Mouse (Mus musculus) spleen, adult 12 weeks (tissue): ENCODE results near the gene Tbk1.

Experiments
- DNase-seq: peaks from one replicate; pipeline ENCODE4 v3.0.0; 2022; ENCODE audit warnings: low spot score

Tbk1 gene

GRCm38 (mm10) chr10:121586675-121587370 lies at the start of gene Tbk1:
Gene Tbk1 (minus strand): TSS chr10:121586787.
- DNase-seq: peak; percentile 93

DNA sequence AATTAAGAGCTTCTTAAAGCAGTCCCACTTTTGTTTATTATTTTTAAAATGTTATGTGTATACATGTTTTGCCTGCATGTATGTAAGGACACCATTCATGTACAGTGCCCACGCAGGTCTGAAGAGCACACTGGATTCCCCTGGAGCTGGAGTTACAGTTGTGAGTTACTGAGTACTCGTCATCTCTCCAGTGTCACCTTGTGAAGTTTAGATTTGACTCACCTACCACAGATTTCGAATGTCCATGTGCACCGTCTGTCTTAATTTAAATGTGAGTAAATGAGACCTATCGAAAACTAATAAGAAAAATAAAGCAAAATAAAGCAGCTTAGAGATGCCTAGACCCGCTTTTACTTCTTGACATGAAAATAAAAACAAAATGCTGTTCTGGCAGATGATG lies 49.7 kb upstream of the Tbk1 start:
- no peak for DNase-seq

DNA sequence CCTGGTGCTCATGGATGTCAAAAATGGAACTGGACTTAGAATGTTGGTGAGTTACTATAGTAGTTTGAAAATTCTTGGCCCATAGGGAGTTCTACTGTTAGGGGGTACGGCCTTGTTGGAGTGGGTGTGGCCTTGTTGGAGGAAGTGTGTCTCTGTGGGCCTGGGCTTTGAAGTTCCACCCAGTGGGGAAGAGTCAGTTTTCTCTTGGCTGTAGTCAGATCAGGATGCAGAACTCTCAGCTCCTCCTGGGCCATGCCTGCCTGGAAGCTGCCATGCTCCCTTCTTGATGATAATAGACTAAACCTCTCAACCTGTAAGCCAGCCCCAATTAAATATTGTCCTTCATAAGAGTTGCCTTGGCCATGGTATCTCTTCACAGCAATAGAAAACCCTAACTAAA lies 47.6 kb upstream of the Tbk1 start:
- DNase-seq: no peak

GRCm38 (mm10) chr10:121628561-121629040 lies 42.0 kb upstream of the Tbk1 start:
- DNase-seq: no peak

DNA sequence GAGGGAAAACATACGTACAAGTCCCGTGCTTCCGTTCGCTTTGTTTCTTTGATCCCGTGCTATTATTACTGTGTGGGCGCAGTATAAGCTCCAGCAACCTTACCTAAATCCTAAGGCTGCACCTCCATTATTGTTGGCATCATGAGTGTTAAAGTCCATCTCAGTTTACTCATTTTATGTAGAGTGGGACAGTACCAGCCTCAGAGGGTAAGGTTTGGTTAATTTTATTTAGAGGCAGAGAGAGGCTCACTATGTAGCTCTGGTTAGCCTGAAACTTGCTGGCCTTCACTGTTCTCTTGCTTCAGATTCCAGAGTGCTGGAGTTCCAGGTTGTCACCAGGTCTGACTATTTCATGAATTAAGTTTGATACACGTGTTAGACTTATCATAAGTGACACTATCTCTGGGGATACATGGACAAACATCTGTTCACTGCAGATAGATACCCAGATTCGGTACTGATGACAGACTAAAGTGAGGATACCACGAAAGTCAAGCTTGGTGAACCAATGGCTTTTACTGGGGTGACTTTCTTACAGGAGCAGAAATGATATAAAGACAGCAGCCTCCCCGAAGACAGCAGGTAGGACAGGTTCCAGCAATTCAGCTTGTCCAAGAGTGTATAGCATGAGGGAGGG lies 40.7 kb upstream of the Tbk1 start:
- no peak for DNase-seq

GRCm38 (mm10) chr10:121626186-121626882 lies 39.7 kb upstream of the Tbk1 start, which contains the start of gene Xpot:
Gene Xpot (minus strand): TSS chr10:121626332.
- peak; percentile 97 for DNase-seq

DNA sequence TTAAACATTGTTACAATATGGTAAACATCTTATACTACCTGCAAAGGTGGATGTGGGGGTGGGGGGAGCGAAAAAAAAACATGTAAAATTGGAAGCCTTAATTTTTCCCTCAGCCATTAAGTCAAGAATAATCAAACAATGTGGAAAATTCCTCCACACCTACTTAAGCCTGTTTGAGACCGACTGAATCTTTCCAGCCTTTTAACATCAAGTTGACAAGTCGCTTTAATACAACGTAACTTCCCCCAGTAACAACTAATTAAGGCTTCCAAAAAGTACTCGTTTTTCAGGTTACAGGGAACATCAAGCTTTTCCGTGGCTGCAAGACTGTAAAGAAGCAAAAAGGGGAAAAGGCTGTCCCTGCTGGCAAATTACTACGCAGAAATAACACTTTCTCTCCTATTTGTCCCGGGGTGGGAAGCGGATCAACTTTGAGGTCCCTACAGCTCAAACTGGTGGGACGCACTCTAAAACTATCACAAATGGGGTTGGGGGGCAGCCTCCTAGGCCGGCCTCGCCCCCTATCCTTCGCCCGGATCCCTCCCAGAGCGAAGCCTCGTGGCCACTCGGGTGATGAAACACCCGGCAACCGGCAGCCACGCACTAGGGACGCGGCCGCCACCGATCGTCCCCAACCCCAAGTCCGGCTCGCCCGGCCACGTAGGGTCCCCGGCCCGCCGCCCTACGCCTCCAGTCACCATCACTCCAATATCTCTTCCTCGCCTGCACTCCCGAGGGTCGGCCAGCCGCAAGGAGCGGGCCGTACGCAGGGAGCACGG lies 39.0 kb upstream of the Tbk1 start:
- no peak for DNase-seq

GRCm38 (mm10) chr10:121625006-121625405 lies 38.4 kb upstream of the Tbk1 start:
- DNase-seq: no peak

GRCm38 (mm10) chr10:121623670-121624069 lies 37.1 kb upstream of the Tbk1 start:
- no peak for DNase-seq

- DNase-seq: no peak
These were observed 35.8 kb upstream of the Tbk1 start for GRCm38 (mm10) chr10:121622431-121622830.

DNA sequence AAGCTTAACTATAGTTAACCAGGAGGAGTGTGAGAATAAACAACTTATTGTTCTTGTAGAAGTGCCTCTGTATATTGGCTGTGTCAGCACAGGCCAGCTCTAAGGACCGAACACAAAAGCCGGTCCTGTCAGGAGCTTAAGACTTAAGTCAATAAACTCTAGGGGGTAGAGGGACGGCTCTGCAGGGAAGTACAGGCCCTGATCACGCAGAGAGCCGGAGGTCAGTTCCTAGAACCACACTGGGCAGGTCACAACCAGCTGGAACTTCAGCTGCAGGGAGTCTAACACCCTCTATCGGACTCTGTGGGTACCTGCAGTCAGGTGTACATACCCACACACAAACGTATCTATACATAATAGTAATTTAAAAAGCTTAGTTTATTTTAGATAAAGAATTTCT lies 29.3 kb upstream of the Tbk1 start:
- no peak for DNase-seq

- no peak for DNase-seq
These were observed 28.7 kb upstream of the Tbk1 start for GRCm38 (mm10) chr10:121615146-121615870.

DNA sequence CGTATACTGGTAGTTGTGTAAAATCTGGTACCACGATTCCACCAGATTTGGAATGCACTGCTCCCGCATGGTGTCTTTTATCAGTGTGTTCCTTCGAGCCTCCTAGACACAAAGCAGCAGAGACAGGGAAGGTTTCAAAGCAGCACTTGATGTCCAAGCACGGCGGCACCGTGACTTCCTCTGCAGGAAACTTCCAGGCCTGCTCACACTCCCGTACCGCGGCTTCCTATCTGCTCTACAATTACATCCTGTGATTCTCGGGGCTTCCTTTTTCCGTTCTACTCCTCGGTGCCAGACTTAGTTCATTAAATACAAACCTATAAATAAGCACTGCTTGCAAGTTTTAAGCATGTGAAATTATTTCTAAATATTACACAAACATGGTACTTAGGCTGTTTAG lies 27.0 kb upstream of the Tbk1 start:
- no peak for DNase-seq

GRCm38 (mm10) chr10:121612448-121612847 lies 25.9 kb upstream of the Tbk1 start:
- no peak for DNase-seq

- no peak for DNase-seq
These were observed 25.0 kb upstream of the Tbk1 start for GRCm38 (mm10) chr10:121611587-121611986.

DNA sequence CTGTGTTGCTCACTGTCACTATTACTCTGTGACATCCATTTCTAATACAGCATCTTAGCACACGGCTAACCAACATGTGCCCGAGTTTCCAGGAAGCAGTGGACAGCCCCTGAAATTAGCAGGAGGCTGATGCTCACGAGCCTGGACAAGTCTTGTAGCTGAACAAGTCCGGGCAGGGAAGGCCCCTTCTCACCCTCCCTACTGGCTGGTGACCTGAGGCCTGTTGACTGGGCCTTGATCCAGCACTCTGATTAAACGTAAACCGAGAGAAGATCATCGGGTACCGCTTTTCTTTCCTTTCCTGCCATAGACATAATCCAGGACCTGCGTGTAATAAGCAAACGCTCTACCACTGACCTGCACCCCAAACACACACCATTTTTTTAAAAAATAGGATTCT lies 21.6 kb upstream of the Tbk1 start:
- no peak for DNase-seq

GRCm38 (mm10) chr10:121604632-121605344 lies 18.2 kb upstream of the Tbk1 start:
- no peak for DNase-seq

GRCm38 (mm10) chr10:121603556-121603955 lies 17.0 kb upstream of the Tbk1 start:
- DNase-seq: no peak

- no peak for DNase-seq
These were observed 14.7 kb upstream of the Tbk1 start for GRCm38 (mm10) chr10:121601272-121601671.

- no peak for DNase-seq
These were observed 10.0 kb upstream of the Tbk1 start for GRCm38 (mm10) chr10:121596580-121596979.

DNA sequence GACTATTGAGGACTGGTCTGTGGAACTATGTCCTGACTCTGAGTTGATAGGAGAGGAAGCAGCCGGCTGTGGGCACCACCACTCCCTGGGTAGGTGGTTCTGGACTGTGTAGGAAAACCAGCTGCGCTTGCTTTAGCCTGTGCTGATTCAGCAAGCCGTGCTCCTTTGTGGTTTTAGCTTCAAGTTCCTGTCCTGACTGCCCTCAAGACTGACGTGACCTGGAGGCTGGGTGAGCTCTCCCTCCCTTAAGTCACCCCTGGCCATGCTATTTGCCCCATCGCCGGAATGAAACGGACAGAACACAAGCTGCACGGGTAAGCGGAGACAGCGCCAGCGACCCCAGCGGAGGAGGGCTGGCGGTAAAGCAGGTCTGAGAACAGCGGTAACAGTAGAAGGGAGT lies 4.5 kb upstream of the Tbk1 start:
- DNase-seq: no peak
